Mouse (Mus musculus) retina, postnatal 1 day (tissue): ENCODE results near the gene Iqschfp.

Experiments used
- DNase-seq: peaks from one replicate; pipeline ENCODE4 v3.0.0-alpha.2; 2012

Gene Iqschfp

DNA sequence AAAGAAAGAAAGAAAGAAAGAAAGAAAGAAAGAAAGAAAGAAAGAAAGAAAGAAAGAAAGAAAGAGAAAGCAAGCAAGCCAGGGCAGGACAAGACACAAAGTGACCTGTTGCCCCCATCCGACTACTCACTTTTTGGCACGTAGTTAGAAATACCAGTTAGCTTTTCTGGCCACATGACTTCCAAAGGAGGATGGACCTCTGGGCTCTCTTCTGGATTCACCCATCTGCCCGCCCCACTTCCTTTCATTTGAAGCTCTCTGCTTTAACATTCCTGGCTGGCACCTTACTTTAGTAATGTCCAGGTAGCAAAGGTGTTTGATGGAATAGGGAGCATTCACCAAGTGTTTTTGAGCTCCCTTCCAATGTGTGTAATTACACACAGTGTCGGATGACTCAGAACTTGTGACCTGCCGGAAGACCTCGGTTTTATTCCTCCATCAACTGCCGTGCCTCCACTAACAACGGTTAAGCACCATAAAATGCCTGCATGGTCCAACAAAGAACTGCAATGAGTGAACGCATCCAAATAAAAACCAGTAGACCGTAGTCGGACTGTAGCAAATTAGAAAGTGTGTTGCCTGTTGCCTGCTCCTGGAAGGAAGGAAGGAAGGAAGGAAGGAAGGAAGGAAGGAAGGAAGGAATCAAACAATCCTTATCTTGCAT is 718.7 kb downstream of the Iqschfp start:
- no peak for DNase-seq

DNA sequence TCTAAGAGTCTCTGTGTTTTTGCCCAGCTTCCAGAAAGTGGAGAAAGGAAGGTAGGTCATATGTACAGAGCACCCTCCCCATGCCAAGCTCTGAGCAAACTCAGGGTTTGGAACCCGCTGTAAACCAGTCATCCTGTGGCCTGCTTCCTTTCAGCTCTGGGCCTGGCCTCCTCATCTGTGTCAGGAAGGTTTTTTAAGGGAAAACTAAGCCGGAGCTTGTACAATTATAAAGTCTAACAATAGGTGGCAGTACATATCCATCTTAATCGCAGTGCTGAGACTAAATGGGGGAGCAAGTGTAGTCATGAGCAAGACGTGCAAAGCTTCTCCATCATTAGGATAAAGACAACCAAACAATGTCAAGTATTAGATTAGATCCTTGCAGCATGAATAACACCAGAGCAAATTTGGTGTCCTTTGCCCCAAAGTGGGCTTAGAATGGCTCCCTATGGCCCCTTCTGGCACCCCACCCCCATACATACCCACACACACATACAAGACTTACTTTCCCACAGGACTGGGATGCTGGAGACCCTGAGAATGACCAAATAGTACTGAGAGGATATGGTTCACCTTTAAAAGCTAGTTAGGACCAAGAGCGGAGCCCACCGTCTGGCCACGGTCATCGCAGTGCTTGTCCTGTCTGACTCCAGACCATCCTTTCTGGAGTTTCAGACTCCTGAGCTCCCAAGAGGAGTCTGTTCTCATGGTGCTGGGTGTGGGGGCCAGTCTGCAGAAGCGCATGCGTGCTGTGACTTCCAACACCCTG is 723.2 kb downstream of the Iqschfp start:
- peak; percentile 68 for DNase-seq

DNA sequence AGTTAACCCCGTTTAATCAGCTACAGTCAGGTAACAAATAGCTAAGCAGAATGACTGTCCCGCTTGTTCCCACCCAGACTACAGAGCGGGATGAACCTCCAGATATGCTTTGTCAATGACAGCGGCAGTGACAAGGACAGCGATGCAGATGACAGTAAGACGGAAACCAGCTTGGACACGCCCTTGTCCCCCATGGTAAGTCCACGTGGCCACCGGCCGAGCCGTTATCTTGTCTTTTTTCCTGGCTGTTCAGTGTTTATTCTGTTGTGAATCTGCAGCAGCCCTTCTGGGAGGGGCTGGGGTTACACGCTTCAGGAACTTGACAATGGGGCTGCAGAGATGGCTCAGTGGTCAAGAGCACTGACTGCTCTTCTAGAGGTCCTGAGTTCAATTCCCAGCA is 724.3 kb downstream of the Iqschfp start:
- DNase-seq, result no peak

DNA sequence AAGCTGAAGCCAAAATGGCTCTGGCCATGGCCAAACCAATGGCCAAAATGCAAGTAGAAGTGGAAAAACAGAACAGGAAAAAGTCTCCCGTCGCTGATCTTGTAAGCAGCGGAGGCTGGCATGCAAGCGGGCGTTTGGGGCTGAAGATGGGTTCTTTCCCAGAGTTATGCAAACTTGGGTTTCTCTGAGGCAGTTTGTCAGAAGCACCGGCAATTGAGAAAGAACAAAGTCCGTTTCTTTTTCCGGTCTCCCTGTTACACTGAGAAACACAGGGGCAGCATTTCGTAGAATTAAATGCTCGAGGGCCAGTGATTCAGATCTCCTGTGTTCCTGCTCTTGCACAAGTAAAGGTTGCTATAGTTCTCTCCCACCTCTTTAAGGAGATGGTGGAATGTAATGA is 725.7 kb downstream of the Iqschfp start:
- DNase-seq, result no peak

DNA sequence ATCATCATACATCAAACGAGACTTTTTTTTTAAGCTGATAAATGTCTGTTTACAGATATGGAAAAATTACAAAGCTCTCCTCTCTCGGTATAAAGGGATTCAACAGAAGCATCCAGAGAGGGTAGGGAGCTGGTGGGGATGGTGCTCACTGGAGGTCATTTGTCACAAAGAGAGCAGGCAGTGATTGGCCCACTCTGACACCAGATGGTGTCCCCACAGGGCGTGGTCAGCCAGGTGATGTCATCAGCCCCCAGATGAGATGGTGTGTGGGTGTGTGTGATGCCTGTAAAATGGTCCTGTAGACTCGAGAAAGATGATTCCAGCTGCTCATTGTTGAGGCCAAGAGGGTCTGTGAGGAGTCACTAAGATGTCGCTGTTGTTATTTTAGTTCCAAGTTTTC is 727.1 kb downstream of the Iqschfp start:
- DNase-seq, result no peak

DNA sequence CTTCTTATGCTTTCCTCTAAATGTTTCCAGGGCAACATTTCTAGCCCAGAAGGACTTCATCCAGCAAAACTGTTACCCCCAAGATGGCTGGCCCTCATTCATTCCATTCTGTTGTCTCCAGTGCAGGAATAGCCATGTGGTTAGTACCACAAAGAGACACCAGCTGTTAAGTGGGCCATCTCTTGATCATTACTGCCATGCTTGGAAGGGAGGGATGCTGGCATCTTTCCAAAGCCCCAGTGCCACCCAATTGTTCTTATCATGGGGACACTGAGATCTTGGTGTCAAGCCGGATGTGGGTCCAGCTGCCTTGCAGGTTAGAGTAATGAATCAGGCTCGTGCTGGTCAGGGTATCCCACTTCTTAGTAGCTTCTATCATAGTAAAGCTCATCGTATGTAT is 729.9 kb downstream of the Iqschfp start:
- DNase-seq, result peak; percentile 41

DNA sequence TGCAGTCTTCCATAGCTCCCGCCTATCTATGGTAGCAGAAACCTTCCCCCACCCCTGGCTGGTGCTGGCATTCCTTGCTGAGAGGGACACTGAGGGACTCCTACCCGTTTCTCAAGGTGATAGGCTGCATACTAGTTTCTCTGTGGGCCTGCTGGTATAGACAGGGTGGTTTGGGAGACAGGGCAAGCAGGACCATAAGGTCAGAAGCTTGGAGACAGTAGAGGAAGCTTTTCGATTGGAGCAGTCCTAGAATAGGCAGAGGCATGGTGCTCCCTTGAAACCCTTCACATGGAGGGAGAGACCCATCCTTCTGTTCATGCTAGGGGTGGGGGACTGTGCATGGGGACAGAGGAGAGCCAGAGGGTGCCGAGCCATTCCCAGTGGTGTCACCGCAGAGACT is 731.0 kb downstream of the Iqschfp start:
- no peak for DNase-seq

DNA sequence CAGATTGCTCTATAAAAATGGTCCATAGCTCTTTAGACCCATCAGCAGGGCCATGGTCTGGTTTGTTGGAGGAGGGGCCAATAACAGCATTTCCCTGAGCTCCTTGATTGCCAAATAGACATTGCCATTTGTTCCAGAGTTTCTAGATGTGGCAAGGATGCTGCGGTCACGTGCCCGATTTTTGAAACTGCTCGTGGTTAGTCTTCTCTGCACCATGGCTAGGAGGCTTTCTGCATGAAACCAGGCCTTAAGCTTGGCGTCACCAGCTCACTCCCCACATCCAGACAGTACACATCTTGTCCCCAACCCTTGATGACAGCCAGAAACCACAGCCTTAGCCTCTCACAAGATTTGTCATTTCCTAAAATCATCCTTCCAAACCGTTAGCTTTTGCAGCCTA is 732.4 kb downstream of the Iqschfp start:
- no peak for DNase-seq

DNA sequence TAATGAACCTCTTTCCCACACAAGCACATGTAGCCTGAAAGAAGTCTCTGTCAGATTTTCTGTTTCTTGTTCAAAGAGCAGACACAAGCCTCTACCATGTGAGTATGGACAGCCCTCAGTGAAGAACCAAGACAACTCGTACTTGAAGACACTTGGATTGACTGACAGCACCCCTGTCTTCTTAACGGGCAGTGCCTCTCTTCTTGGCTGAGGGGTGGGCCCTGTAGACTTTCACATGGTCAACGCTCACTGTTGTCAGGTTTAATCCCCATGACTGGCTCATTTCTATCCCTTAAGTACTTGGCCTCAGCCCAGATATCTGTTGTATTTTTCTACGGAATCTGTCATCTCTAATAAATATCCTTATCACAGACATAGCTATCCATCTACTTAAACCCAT is 738.2 kb downstream of the Iqschfp start:
- no peak for DNase-seq

DNA sequence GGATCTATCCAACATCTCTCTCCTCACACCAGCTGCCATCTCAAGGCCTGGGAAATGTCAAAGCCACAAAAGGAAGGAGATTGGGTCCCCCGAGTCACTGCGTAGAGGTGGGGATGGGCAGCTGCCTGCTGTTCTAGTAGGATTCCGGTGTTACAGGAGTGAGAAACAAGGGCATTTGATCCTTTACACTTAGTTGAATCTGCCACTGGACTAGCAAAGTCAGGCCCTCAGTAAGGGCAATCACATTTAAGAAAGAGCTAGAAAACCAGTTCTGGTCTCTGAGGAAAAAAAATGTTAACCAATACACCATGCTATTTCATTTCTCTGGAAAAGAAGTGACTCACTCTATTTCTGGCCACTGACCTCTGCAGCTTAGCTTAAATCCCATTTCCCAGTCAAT is 738.8 kb downstream of the Iqschfp start:
- DNase-seq, result no peak

DNA sequence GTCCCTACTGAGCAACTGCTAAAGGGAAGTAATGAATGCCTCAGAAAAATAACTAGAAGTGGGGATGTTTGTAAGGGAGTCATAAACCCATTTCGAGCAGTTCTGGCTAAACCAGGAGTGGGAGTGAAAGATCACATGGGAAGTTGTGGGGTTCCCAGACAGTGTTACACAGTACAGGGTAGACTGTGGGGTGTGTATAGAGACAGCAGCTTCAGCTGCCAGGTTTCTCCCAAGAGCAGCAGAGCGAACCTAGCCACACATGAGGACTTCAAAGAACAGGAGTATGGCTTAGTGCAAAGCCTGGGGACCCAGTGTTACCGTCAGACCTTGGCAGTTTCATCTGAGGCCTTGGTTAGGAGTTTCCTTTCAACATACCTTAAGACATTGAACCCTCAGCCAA is 740.7 kb downstream of the Iqschfp start:
- DNase-seq, result no peak

DNA sequence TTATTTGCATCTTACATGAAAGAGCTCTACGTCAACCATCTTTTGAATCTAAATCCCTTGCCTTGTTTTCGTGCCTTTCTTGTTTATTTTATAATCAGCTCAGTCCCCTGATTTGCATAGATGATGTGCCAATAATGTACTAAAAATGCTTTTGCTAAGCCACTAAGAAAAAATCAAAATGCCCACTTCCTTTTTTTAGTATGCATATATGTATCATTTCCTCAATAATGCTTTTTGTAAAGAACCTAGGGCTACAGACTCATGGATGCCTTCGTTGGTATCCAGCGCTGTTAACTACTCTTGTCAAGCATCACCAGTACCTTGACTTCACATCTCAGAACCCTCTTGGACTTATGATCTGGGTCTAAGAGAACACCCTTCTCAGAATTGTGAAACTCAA is 741.5 kb downstream of the Iqschfp start:
- no peak for DNase-seq

DNA sequence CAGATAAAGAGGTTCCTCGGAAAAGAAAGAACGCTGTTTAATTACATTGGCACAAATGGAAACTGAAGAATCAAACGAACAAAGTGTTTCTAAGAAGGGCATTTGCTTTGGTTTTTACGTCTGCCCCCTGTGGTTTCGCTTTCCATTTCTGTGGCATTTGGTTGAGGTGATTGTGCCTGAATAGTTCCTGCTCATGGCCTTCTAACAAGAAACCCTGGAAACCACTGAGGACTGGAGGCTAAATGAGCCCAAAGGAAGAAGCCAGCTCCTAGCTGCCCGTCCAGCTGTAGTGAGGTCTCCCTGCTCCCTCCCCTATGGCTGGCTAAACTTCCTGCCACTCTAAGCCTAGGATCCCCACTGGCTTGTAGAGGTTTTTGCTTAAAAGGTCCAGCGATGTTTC is 745.9 kb downstream of the Iqschfp start:
- DNase-seq, result no peak

DNA sequence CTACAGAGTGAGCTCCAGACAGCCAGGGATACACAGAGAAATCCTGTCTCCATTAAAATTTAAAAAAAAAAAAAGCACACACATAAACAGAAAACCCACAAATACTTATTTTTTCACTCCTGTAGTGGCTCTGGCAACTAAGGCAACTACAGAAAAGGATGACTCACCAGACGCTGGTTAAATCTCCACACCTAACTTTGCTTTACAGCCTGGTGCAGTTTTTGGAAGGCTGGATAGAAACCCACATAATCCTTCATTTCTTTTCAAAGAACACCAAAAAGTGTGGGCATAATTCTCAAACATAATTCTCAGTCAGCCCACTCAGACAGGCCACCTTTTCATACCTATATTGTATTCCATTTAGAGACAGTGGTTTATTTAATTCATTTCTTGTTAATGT is 746.7 kb downstream of the Iqschfp start:
- no peak for DNase-seq

DNA sequence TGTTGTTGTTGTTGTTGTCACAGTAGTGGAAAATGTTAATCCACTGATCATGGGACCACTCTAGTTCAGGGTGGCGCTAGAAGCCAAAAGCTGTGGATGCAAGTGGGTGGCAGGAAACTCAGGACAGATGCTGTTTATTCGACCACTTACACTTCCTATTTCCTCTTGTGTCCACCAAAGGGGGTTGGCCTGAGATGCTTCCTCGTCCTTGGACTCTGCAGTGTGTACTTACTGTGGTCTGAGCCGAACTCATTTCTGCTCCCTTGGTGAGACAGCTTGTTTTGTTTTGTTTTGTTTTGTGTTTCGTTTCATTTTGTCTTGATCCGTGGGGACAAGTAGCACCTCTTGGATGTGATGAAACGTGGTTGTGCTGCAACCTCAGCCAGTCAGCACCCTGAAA is 750.9 kb downstream of the Iqschfp start:
- DNase-seq, result no peak

DNA sequence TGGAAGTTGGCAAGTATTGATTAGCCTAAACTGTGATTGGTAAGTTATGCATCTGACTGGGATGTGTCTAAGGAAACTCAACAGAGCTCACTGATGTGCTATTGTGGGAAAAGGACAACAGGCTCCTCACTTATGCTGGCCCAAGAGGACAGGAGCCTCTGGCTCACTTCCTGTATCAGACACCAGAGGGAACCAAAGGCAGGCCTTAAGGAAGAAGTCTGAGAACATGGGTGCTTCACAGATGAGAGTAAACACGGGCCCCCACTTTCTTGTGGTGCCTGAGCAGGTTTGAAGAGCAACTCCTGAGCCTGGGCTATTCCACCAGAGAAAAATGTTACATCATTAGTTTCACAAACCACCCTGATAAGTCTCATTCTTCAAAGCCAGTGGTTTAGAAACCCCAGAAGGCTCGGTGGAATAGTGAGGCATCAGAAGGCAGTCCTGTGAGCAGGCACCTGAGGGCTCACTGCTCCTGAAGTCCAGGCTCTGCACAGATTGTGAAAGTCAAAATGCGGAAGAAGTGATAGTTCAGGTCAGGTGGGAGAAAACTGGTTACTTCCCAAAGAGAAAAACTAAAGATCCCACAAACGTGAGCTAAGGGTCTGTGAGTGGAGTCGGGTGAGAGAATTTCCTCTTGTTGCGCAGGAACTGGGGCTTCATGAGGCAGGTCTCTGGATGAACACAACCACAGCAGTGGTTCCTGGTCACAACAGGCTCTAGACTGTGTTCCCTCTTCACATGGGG is 754.5 kb downstream of the Iqschfp start:
- no peak for DNase-seq

DNA sequence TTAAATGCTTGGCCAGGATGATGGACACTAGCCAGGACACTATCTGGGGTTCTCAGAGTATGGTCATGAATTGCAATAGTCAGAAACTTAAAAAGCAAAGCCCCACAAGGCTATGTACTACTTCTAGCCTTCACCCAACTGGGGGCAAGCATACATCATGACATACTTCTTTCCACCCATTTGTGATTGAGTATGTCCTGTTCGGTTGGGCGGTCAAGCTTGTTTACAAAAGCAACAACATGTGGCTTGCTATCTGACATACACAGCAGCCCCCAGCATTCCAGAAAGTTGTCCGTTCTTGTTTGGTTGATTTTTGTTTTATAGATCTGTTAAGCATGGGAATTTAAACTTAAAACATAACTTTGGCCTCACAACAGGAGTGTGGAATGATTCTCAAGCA is 755.2 kb downstream of the Iqschfp start:
- DNase-seq, result no peak

DNA sequence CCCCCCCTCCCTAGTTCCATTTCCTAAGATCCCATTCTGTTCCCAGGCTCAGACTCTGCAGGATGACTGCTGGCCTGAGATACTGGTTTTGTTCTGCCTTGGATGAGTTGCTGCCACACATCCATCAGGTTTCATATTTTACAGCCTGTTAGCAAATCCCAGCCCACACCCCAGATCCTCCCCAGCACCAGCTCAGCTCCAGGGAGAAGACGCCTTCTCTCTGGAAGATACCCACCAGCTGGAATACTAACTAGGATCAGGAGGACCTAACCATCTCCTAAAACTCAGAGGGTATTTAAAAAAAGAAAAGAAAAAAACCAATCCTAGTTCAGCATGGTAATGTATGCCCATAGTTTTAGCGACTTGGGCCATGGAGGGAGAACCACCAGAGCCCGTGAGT is 758.2 kb downstream of the Iqschfp start:
- no peak for DNase-seq

DNA sequence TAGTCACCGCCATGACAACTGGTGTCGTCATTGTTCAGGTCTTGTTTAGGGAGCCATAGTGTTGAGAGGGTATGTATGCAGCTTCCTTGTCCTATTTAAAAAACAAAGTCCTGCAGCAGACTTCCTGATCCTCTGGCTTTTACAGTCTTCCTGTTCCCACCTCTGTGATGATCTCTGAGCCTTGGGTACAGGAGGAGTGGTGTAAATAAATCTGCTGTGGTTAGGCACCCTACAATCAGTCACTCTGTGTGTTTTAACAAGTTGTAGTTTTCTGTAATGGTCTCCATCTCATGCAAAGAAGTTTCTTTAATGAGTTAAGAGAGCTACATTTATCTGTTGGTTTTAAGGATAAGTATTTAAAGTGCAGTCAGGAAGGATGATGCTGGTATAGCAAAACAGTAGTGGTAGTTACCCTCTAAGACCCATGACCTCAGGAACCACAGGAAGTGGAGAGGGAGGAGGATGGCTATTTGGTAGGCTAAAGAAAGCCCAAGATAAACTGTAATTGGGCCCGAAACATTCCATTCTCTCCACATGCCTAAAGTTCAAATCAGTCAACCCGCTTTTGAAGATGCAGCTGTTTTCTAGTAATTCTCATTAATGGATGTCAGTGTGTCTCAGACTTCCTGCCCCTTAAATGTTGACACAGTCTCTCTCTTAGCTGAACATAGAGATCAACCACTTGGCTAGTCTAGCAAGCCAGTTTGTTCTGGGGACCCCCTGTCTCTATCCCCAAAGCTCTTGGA is 764.7 kb downstream of the Iqschfp start:
- no peak for DNase-seq

DNA sequence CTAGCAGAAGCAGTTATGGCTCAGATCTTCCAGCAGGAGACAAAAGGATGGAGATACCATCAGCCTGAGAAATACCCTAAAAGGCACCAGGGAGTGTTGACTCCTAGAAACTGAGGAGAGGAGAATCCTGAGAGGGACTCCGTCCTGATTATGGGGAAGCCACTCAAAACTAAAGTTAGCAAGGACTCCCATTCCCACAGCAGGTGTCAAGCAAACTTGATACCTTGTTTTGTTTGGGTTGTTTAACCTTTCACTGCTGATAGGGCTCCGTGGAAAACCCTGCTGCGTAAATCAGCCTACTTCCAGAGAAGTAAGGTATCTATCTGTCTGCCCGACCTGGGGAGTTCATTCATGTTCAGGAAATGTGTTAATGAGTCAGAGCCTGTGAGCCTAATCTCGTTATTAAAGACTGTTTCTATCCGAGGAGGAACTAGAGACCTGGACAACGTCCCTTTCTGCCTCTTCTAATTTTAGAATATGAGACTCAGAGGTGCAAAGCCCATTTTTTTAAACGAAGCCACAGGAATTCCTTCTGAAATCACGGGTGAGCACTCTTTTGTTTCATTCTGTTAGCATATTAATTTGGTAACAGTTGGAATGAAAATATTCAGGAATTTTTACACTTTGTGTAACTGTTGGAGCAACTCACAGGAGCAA is 765.7 kb downstream of the Iqschfp start:
- DNase-seq, result no peak

DNA sequence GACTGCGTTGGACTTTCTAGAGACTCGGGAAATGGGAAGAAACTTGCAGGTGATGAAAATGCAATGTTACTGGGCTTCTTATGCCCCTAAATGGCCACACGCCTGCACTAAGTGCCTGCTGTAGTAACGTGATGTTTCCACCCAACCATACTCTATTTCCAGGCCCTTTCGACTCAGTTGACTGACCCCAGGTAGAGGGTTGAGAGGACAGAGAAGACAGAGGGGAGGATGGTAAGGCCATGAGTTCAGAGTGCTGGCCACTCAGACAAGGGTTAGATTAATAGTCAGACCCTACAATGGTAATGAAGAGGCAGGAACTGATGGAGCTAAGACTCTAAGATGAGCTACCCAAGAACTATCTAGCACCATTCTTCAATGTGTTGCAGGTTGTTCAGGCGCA is 768.0 kb downstream of the Iqschfp start:
- no peak for DNase-seq

DNA sequence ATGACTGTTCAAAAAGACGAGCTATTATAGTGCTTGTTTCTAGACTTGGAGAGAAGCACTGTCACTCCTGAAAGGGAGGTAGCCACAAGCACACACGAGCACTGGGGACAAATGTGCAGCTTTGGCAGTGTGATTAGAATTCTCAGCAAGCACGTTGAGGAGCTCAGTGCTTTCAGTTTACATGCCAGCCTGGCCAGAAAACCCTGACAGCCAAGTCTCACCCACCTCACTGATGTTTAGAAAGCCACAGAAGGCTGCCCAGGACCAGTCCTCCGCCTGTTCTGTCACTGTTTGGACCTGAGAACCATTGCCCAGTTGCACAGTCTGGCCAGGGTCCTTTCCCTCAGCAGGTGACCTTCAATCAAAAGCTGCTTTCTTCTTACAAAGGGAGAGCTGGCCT is 768.5 kb downstream of the Iqschfp start:
- no peak for DNase-seq

DNA sequence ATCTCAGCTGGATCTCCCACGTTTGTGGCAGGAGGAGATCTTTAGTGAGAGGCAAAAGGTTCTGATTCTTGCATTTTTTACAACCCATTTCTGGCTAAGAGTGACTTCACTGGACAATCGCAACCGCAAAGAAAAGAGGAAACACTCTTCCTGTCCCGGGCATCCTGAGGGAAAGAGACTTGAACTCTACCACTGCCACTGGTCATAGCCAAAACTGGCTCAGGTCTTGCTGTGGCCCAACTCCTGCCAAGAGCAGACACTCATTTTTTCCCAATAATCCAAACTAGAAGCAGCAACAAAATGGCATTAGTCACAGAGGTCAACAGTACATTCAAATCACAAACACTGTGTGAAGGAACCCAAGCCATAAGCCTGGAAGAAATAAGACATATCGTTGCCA is 770.4 kb downstream of the Iqschfp start:
- DNase-seq, result no peak
